21 mouse cellular contexts compared by ENCODE assay signal in genomic region chr8:123284493-123284892, GRCm38 (mm10). TPM values are rescaled to one million over a fixed set of nuclear protein-coding genes. Genes with fewer than 3 reads are reported as not detected.
DNase-seq lines count a peak whose midpoint lies in the region; ATAC-seq and TF ChIP-seq lines count a peak whose summit lies in the region.
"Had no signal": no experiment of that assay in that cellular context is flagged by ENCODE, and none has a peak within 500 bp of the region (broad histone marks: within the 10 kb centered on the region; RNA-seq: fewer than 3 reads in every experiment).

No protein-coding gene starts in this region.

- no peaks in the 10 kb centered on the region for H3K27me3 ChIP-seq in heart, embryonic 11.5 days (ENCODE audit: control insufficient read depth, insufficient read depth, low read length)
- no peaks in the 10 kb centered on the region for H3K27me3 ChIP-seq in lung, postnatal 0 days (replicated peaks; ENCODE audit: insufficient read depth, low read length)
- H3K27me3 ChIP-seq: embryonic facial prominence, embryonic 12.5 days; forebrain, embryonic 15.5 days; heart, embryonic 15.5 days; hindbrain, embryonic 15.5 days had no signal

- no peak overlapping the region for H3K4me3 ChIP-seq in heart, embryonic 11.5 days (ENCODE audit: low read depth, low read length)
- H3K4me3 ChIP-seq in lung, postnatal 0 days (ENCODE audit: low read depth, low read length): no peak overlapping the region
- H3K4me3 ChIP-seq: embryonic facial prominence, embryonic 12.5 days; forebrain, embryonic 15.5 days; heart, embryonic 10.5 days; heart, embryonic 15.5 days; hindbrain, embryonic 15.5 days had no signal

- no peak for TF ChIP-seq CTCF in lung, postnatal 0 days (IDR thresholded peaks at IDR 0.05)

- WGBS in heart, embryonic 11.5 days (ENCODE audit: insufficient replicate concordance): 49% methylated on average over 5 of the region's 5 CpGs
- WGBS in lung, postnatal 0 days: 48% methylated on average over 5 of the region's 5 CpGs

- no peaks in the 10 kb centered on the region for H3K9me3 ChIP-seq in heart, embryonic 11.5 days (replicated peaks; ENCODE audit: control insufficient read depth, low read length)
- no peaks in the 10 kb centered on the region for H3K9me3 ChIP-seq in lung, postnatal 0 days (ENCODE audit: low read length)
- H3K9me3 ChIP-seq: embryonic facial prominence, embryonic 12.5 days; forebrain, embryonic 15.5 days; heart, embryonic 10.5 days; heart, embryonic 15.5 days; hindbrain, embryonic 15.5 days had no signal

- 0 out of 2 replicates have a peak overlapping the region, but pooled peaks have one; percentile 28 for H3K9ac ChIP-seq in heart, embryonic 11.5 days (ENCODE audit: low read depth, low read length)
- no peak overlapping the region for H3K9ac ChIP-seq in lung, postnatal 0 days (replicated peaks; ENCODE audit: low read depth)
- H3K9ac ChIP-seq: embryonic facial prominence, embryonic 12.5 days; forebrain, embryonic 15.5 days; heart, embryonic 15.5 days; hindbrain, embryonic 15.5 days had no signal

- no peak overlapping the region for H3K4me2 ChIP-seq in heart, embryonic 11.5 days
- H3K4me2 ChIP-seq in lung, postnatal 0 days (replicated peaks; ENCODE audit: low read depth, low read length): no peak overlapping the region
- H3K4me2 ChIP-seq: embryonic facial prominence, embryonic 12.5 days; forebrain, embryonic 15.5 days; heart, embryonic 15.5 days; hindbrain, embryonic 15.5 days had no signal

- H3K4me1 ChIP-seq in heart, embryonic 11.5 days (ENCODE audit: control insufficient read depth, insufficient read depth, low read length): peaks cover 3% of the 10 kb centered on the region; the same call in 1 of the 2 replicates
- H3K4me1 ChIP-seq in lung, postnatal 0 days (ENCODE audit: insufficient read depth, low read depth, low read length): no peaks in the 10 kb centered on the region
- H3K4me1 ChIP-seq: embryonic facial prominence, embryonic 12.5 days; forebrain, embryonic 15.5 days; hindbrain, embryonic 15.5 days had no signal

- no peak for DNase-seq in heart, adult 9 months (ENCODE audit: low spot score in 2 of 2)
- peak; percentile 28 for DNase-seq in lung, postnatal 0 days (ENCODE audit: low spot score)
- DNase-seq in lung, postnatal 14 days: no peak
- DNase-seq in 3T3-L1 (ENCODE audit: low read depth, low spot score) (peak; percentile 81), ZHBTc4 (ENCODE audit: low read depth, low spot score) (peak; percentile 24), MN1 (ENCODE audit: low spot score) (no peak)
- DNase-seq: adrenal gland, adult 2 months; adrenal gland, postnatal 25 days; cerebellum, adult 11 months; cerebellum, adult 8-10 months; cerebellum, postnatal 14 days; gastrocnemius, postnatal 36 days; heart, adult 11 months; heart, postnatal 36 days had no signal

- ATAC-seq in heart, embryonic 11.5 days (replicated peaks; ENCODE audit: insufficient number of reproducible peaks, low FRiP score, low TSS enrichment): no peak
- peak; percentile 70 for ATAC-seq in lung, postnatal 0 days
- ATAC-seq: activated CD4-positive, CD25-positive, alpha-beta regulatory T cell, adult 4 months; forebrain, embryonic 15.5 days had no signal

- peaks cover 17% of the 10 kb centered on the region; the same call in 1 of the 2 replicates for H3K36me3 ChIP-seq in heart, embryonic 11.5 days (ENCODE audit: control insufficient read depth, insufficient read depth, low read length)
- H3K36me3 ChIP-seq in lung, postnatal 0 days (ENCODE audit: insufficient read depth, low read length): no peaks in the 10 kb centered on the region
- H3K36me3 ChIP-seq: forebrain, embryonic 15.5 days; hindbrain, embryonic 15.5 days had no signal

- H3K27ac ChIP-seq in heart, embryonic 11.5 days (ENCODE audit: low read depth, low read length): no peak overlapping the region
- H3K27ac ChIP-seq in lung, postnatal 0 days (ENCODE audit: low read length): no peak overlapping the region
- H3K27ac ChIP-seq: embryonic facial prominence, embryonic 12.5 days; forebrain, embryonic 15.5 days; heart, embryonic 10.5 days; heart, embryonic 15.5 days; hindbrain, embryonic 15.5 days had no signal

- no peak for TF ChIP-seq EP300 in lung, postnatal 0 days (IDR thresholded peaks at IDR 0.05)

RNA-seq across cellular contexts. Expression of gene Vps9d1, which starts 30.3 kb away (rescaled TPM):
- 16.8 and 19.8 TPM in 2 replicates for polyA plus RNA-seq in heart, embryonic 11.5 days (2014; fragmentation: Nextera tagmentation; extraction: Ambion mirVana)
- 14.0 and 14.3 TPM in 2 replicates for polyA plus RNA-seq in lung, postnatal 0 days (2015; fragmentation: Nextera tagmentation; extraction: Ambion mirVana)

RNA-seq across cellular contexts. Expression of gene Zfp276, which starts 30.5 kb away (rescaled TPM):
- 11.7 and 12.1 TPM in 2 replicates for polyA plus RNA-seq in heart, embryonic 11.5 days (2014; fragmentation: Nextera tagmentation; extraction: Ambion mirVana)
- polyA plus RNA-seq in lung, postnatal 0 days (2015; fragmentation: Nextera tagmentation; extraction: Ambion mirVana): 14.4 and 14.6 TPM in 2 replicates

RNA-seq across cellular contexts. Expression of gene Fanca, which starts 33.9 kb away (rescaled TPM):
- polyA plus RNA-seq in heart, embryonic 11.5 days (2014; fragmentation: Nextera tagmentation; extraction: Ambion mirVana): 22.8 and 27.7 TPM in 2 replicates
- 4.5 and 6.0 TPM in 2 replicates for polyA plus RNA-seq in lung, postnatal 0 days (2015; fragmentation: Nextera tagmentation; extraction: Ambion mirVana)

RNA-seq across cellular contexts. Expression of gene Spire2, which starts 48.0 kb away (rescaled TPM):
- polyA plus RNA-seq in heart, embryonic 11.5 days (2014; fragmentation: Nextera tagmentation; extraction: Ambion mirVana): 2.9 and 3.0 TPM in 2 replicates
- 1.6 and 2.0 TPM in 2 replicates for polyA plus RNA-seq in lung, postnatal 0 days (2015; fragmentation: Nextera tagmentation; extraction: Ambion mirVana)
- polyA plus RNA-seq: activated CD4-positive, CD25-positive, alpha-beta regulatory T cell, adult 4 months had no signal

RNA-seq across cellular contexts. Expression of gene Spata2l, which starts 48.5 kb away (rescaled TPM):
- polyA plus RNA-seq in heart, embryonic 11.5 days (2014; fragmentation: Nextera tagmentation; extraction: Ambion mirVana): 1.6 TPM in 2 replicates
- polyA plus RNA-seq in lung, postnatal 0 days (2015; fragmentation: Nextera tagmentation; extraction: Ambion mirVana): 4.8 TPM in 2 replicates

Comparison
In these comparisons a context has a peak if more than half of its experiments do, and no peak if none do; other contexts are left out.
1. DNase-seq: peak in lung, postnatal 0 days (single experiment), 3T3-L1 (single experiment) and ZHBTc4 (single experiment); none in heart, adult 9 months (0 of 2), lung, postnatal 14 days (single experiment) and MN1 (single experiment).